8 mouse cellular contexts compared by ENCODE assay signal in genomic region chr5:75156554-75157036, GRCm38 (mm10). TPM values are rescaled to one million over a fixed set of nuclear protein-coding genes. Genes with fewer than 3 reads are reported as not detected.
DNase-seq lines count a peak whose midpoint lies in the region; ATAC-seq and TF ChIP-seq lines count a peak whose summit lies in the region.

No protein-coding gene starts in this region.

- peak overlapping the region; percentile 58 for H3K4me3 ChIP-seq in lung, adult 2 months (replicated peaks; ENCODE audit: extremely low read depth, low read depth, low read length)
- H3K4me3 ChIP-seq in forebrain, postnatal 0 days (ENCODE audit: low read depth, low read length), result peak overlapping the region; percentile 39
- peak overlapping the region; percentile 43 for H3K4me3 ChIP-seq in midbrain, embryonic 16.5 days (ENCODE audit: low read depth, low read length)

- H3K27ac ChIP-seq in forebrain, postnatal 0 days (ENCODE audit: low read depth, low read length), result no peak overlapping the region
- H3K27ac ChIP-seq in midbrain, embryonic 16.5 days (ENCODE audit: low read length), result peak overlapping the region; percentile 17; the same call in 1 of the 2 replicates

- peak; percentile 32 for ATAC-seq in forebrain, postnatal 0 days
- peak; percentile 66 for ATAC-seq in midbrain, embryonic 16.5 days

- TF ChIP-seq POLR2A in lung, adult 2 months (IDR thresholded peaks at IDR 0.05; ENCODE audit: borderline replicate concordance, extremely low read depth, low read depth, low read length), result no peak

- no peak for DNase-seq in lung, adult 2 months
- DNase-seq in lung, postnatal 36 days, result no peak
- DNase-seq in brain, adult 2 months (ENCODE audit: low read depth, low spot score), result peak; percentile 26
- no peak for DNase-seq in forebrain, postnatal 0 days
- DNase-seq in kidney, postnatal 4 days, result peak; percentile 59 to 70
- no peak for DNase-seq in layer of hippocampus, postnatal 14 days (ENCODE audit: low spot score in 2 of 2)
- DNase-seq in spleen, postnatal 14 days (ENCODE audit: low spot score in 2 of 2), result no peak

- under 1% methylated on average over 21 of the region's 21 CpGs for WGBS in lung, adult 2 months
- 1% methylated on average over 21 of the region's 21 CpGs for WGBS in forebrain, postnatal 0 days
- WGBS in midbrain, embryonic 16.5 days, result 0% methylated on average over 21 of the region's 21 CpGs

- H3K27me3 ChIP-seq in forebrain, postnatal 0 days (ENCODE audit: insufficient read depth, low read length), result peaks cover 33% of the 10 kb centered on the region
- H3K27me3 ChIP-seq in midbrain, embryonic 16.5 days (ENCODE audit: control insufficient read depth, insufficient read depth, low read depth, low read length), result peaks cover 22% of the 10 kb centered on the region

- peak overlapping the region; percentile 86 for H3K4me2 ChIP-seq in forebrain, postnatal 0 days (ENCODE audit: low read depth)
- peak overlapping the region; percentile 88 for H3K4me2 ChIP-seq in midbrain, embryonic 16.5 days (ENCODE audit: low read length)

- H3K4me1 ChIP-seq in lung, adult 2 months (ENCODE audit: control insufficient read depth, insufficient read depth, low read length), result peaks cover 12% of the 10 kb centered on the region
- H3K4me1 ChIP-seq in forebrain, postnatal 0 days (ENCODE audit: insufficient read depth), result peaks cover 20% of the 10 kb centered on the region
- H3K4me1 ChIP-seq in midbrain, embryonic 16.5 days (ENCODE audit: control insufficient read depth, insufficient read depth, low read length), result peaks cover 18% of the 10 kb centered on the region

- peak overlapping the region; percentile 47 for H3K9ac ChIP-seq in forebrain, postnatal 0 days
- peak overlapping the region; percentile 53 for H3K9ac ChIP-seq in midbrain, embryonic 16.5 days (ENCODE audit: low read depth, low read length)

- H3K9me3 ChIP-seq in forebrain, postnatal 0 days (ENCODE audit: low read length), result no peaks in the 10 kb centered on the region
- H3K9me3 ChIP-seq in midbrain, embryonic 16.5 days (replicated peaks; ENCODE audit: control insufficient read depth, low read length, poor library complexity, severe bottlenecking), result no peaks in the 10 kb centered on the region

- no peaks in the 10 kb centered on the region for H3K36me3 ChIP-seq in forebrain, postnatal 0 days (ENCODE audit: insufficient read depth)
- H3K36me3 ChIP-seq in midbrain, embryonic 16.5 days (ENCODE audit: control insufficient read depth, insufficient read depth, low read length), result no peaks in the 10 kb centered on the region

- no peak for TF ChIP-seq CTCF in lung, adult 2 months (IDR thresholded peaks at IDR 0.05; ENCODE audit: insufficient read depth, low read length)
- TF ChIP-seq CTCF in forebrain, postnatal 0 days (IDR thresholded peaks at IDR 0.05; ENCODE audit: low read depth), result no peak

RNA-seq across cellular contexts. Expression of gene Pdgfra, which starts 4.5 kb away (rescaled TPM):
- 51.0 and 82.2 TPM in 2 replicates for polyA plus RNA-seq in lung, adult 2 months (2012; rRNA removed)
- 43.9 and 49.9 TPM in 2 replicates for total RNA-seq in forebrain, postnatal 0 days (2014; rRNA removed)
- polyA plus RNA-seq in forebrain, postnatal 0 days (2015; fragmentation: Nextera tagmentation; extraction: Ambion mirVana), result 10.0 and 14.0 TPM in 2 replicates
- 12.7 and 15.2 TPM in 2 replicates for polyA plus RNA-seq in midbrain, embryonic 16.5 days (2015; fragmentation: Nextera tagmentation; extraction: Ambion mirVana)
- total RNA-seq in layer of hippocampus, postnatal 14 days (2021), result 10 to 100 TPM; 79.4 to 81.1 TPM

Comparison
In these comparisons a context has a peak if more than half of its experiments do, and no peak if none do; other contexts are left out.
1. DNase-seq: peak in brain, adult 2 months (single experiment) and kidney, postnatal 4 days (2 of 2); none in lung, adult 2 months (single experiment), lung, postnatal 36 days (single experiment), forebrain, postnatal 0 days (single experiment), layer of hippocampus, postnatal 14 days (0 of 2) and spleen, postnatal 14 days (0 of 2).
2. Peak in every context shown above with its lines, with median percentiles within 50 percentile points of each other: H3K4me3 ChIP-seq.